Mouse (Mus musculus) cerebellum, postnatal 25 days (tissue): Measurements from ENCODE around the gene Pth2.
"Not testable (repeated sequence)": the region's sequence is repeated elsewhere in the genome, so short reads cannot be mapped to it uniquely, and the experiment has no call there.

ENCODE experiments used
- DNase-seq, 2 experiments: peaks; one replicate each; pipeline ENCODE4 v3.0.0; 2021; ENCODE audit warnings: mixed read lengths in 2 of 2

Pth2 gene

GRCm38 (mm10) chr7:45180896-45181477 lies at the start of gene Pth2:
Pth2 (plus strand) TSS chr7:45180995.
- peak in 1 of 2 experiments; percentile 37 for DNase-seq

- DNase-seq: no peak
Observed at GRCm38 (mm10) chr7:45131850-45132249, 48.9 kb upstream of the Pth2 start.

GRCm38 (mm10) chr7:45133446-45134159 lies 47.2 kb upstream of the Pth2 start:
- DNase-seq: peak in 1 of 2 experiments; percentile 36

- peak in 1 of 2 experiments; percentile 36 for DNase-seq
Observed at GRCm38 (mm10) chr7:45134544-45135026, 46.2 kb upstream of the Pth2 start.

GRCm38 (mm10) chr7:45135370-45135769 lies 45.4 kb upstream of the Pth2 start:
- no peak for DNase-seq

- peak; percentile 93 to 94 for DNase-seq
Observed at GRCm38 (mm10) chr7:45135993-45136567, 44.7 kb upstream of the Pth2 start, which contains the start of the genes Gm45713 and Flt3l. Gm45713 (minus strand) TSS chr7:45136231. Flt3l (minus strand) TSS chr7:45136432.

GRCm38 (mm10) chr7:45137171-45138006 lies 43.4 kb upstream of the Pth2 start:
- DNase-seq: peak in 1 of 2 experiments; percentile 11

- no peak for DNase-seq
Observed at GRCm38 (mm10) chr7:45138403-45138802, 42.4 kb upstream of the Pth2 start.

GRCm38 (mm10) chr7:45139904-45140723 lies 40.7 kb upstream of the Pth2 start:
- peak in 1 of 2 experiments; percentile 9 for DNase-seq

- DNase-seq: peak in 1 of 2 experiments; percentile 5
Observed at GRCm38 (mm10) chr7:45141319-45141718, 39.5 kb upstream of the Pth2 start.

GRCm38 (mm10) chr7:45141914-45142313 lies 38.9 kb upstream of the Pth2 start:
- peak in 1 of 2 experiments; percentile 1 for DNase-seq

- no peak for DNase-seq
Observed at GRCm38 (mm10) chr7:45144368-45145174, 36.2 kb upstream of the Pth2 start.

- DNase-seq: no peak
Observed at GRCm38 (mm10) chr7:45145460-45145859, 35.3 kb upstream of the Pth2 start.

- DNase-seq: no peak
Observed at GRCm38 (mm10) chr7:45147267-45147666, 33.5 kb upstream of the Pth2 start.

GRCm38 (mm10) chr7:45147899-45148298 lies 32.9 kb upstream of the Pth2 start:
- no peak for DNase-seq

GRCm38 (mm10) chr7:45148534-45149098 lies 32.2 kb upstream of the Pth2 start:
- DNase-seq: peak in 1 of 2 experiments; percentile 11

- DNase-seq: no peak
Observed at GRCm38 (mm10) chr7:45149545-45149944, 31.2 kb upstream of the Pth2 start.

GRCm38 (mm10) chr7:45150321-45150720 lies 30.5 kb upstream of the Pth2 start:
- no peak for DNase-seq

GRCm38 (mm10) chr7:45151303-45151702 lies 29.5 kb upstream of the Pth2 start:
- no peak for DNase-seq

GRCm38 (mm10) chr7:45153052-45153451 lies 27.7 kb upstream of the Pth2 start:
- DNase-seq: not testable (repeated sequence)

GRCm38 (mm10) chr7:45153586-45153985 lies 27.2 kb upstream of the Pth2 start:
- no peak for DNase-seq
